Mouse (Mus musculus) ES-Bruce4 (cell line): ENCODE measurements at regions not wholly inside any gene's neighbourhood (a gene's known extent, or its start where the extent isn't known, plus 50 kb on each side); places are given as distances from the start of the nearest gene placed in this dataset.
A peak's percentile ranks its signal among the peaks of the same experiment; 100 is the strongest.

Source experiments
- CTCF ChIP-seq: IDR thresholded peaks from one replicate; pipeline ENCODE4 v1.8.1; 2011; ENCODE audit warnings: low read depth, low read length
- EP300 ChIP-seq: IDR thresholded peaks from 2 replicates; pipeline ENCODE4 v1.6.1; 2011; ENCODE audit warnings: low read depth, low read length; ENCODE audit not compliant: insufficient read depth
- POLR2A ChIP-seq: IDR thresholded peaks from one replicate; pipeline ENCODE4 v1.8.1; 2011; ENCODE audit warnings: low read length; ENCODE audit not compliant: insufficient read depth

DNA sequence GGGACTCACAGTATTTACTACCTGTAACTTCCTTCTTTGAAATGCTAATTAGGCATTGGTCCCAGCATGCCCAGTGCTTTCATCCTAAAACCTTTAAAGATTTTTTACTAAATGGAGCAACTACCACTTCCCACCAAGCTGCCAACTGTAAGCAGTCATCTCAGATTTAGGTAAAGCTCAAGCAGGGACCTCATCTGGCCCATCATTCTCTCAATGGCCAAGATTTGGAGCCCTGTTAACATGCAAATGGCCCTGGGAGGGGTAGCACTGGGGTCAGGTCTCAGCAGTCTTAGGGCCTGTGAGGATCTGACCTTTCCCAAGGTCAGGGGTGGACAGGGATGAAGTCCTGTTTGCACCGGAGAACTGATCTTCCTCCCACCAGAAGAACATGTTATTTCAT is 120.8 kb downstream of the Sox3 start:
- TF ChIP-seq EP300 = peak; percentile 65
- TF ChIP-seq CTCF = no peak
- no peak for TF ChIP-seq POLR2A
